Mouse (Mus musculus): ENCODE data around the gene Coro1b. TPM values are rescaled to one million over a fixed set of nuclear protein-coding genes. Genes with fewer than 3 reads are reported as not detected.

Coro1b gene
- total RNA-seq (2021), result 10 to 100 TPM; 38.3 to 47.6 TPM
- long read RNA-seq, experiment 1, partial matches to known transcripts, result 2 of 20 reads
- long read RNA-seq, experiment 1, other reads (novel, unspliced or antisense), result 14 of 20 reads
- long read RNA-seq, experiment 2, transcript Coro1b-201 (11 exons, 1,888 nt), result major isoform, 7 of 16 reads
- long read RNA-seq, experiment 2, partial matches to known transcripts, result 0 of 16 reads
- long read RNA-seq, experiment 2, other reads (novel, unspliced or antisense), result 9 of 16 reads

GRCm38 (mm10) chr19:4148491-4148806 is at the start of gene Coro1b:
Gene Coro1b (plus strand): TSS chr19:4148619.
- peak; percentile 98 to 99 for DNase-seq

GRCm38 (mm10) chr19:4099056-4099455 is 49.4 kb upstream of the Coro1b start:
- DNase-seq, result peak; percentile 94

GRCm38 (mm10) chr19:4099837-4100717 is 48.3 kb upstream of the Coro1b start, which contains the start of gene Pitpnm1:
Gene Pitpnm1 (plus strand): TSS chr19:4099998.
- peak; percentile 88 to 90 for DNase-seq

- DNase-seq, result peak; percentile 31 to 32
Observed at GRCm38 (mm10) chr19:4100718-4101261, 47.6 kb upstream of the Coro1b start.

GRCm38 (mm10) chr19:4101466-4101865 is 47.0 kb upstream of the Coro1b start:
- no peak for DNase-seq

- DNase-seq, result no peak
Observed at GRCm38 (mm10) chr19:4102049-4102448, 46.4 kb upstream of the Coro1b start.

- no peak for DNase-seq
Observed at GRCm38 (mm10) chr19:4102626-4103025, 45.8 kb upstream of the Coro1b start.

- no peak for DNase-seq
Observed at GRCm38 (mm10) chr19:4103294-4103693, 45.1 kb upstream of the Coro1b start.

GRCm38 (mm10) chr19:4103792-4104191 is 44.6 kb upstream of the Coro1b start:
- no peak for DNase-seq

- DNase-seq, result no peak
Observed at GRCm38 (mm10) chr19:4104675-4105194, 43.7 kb upstream of the Coro1b start.

- DNase-seq, result no peak
Observed at GRCm38 (mm10) chr19:4106654-4107053, 41.8 kb upstream of the Coro1b start.

GRCm38 (mm10) chr19:4108535-4108934 is 39.9 kb upstream of the Coro1b start:
- no peak for DNase-seq

GRCm38 (mm10) chr19:4112063-4112960 is 36.1 kb upstream of the Coro1b start:
- DNase-seq, result no peak

- peak; percentile 88 for DNase-seq
Observed at GRCm38 (mm10) chr19:4113186-4113805, 35.1 kb upstream of the Coro1b start.

- DNase-seq, result peak; percentile 44 to 63
Observed at GRCm38 (mm10) chr19:4113806-4114230, 34.6 kb upstream of the Coro1b start.

- no peak for DNase-seq
Observed at GRCm38 (mm10) chr19:4114551-4114950, 33.9 kb upstream of the Coro1b start.

GRCm38 (mm10) chr19:4115144-4115543 is 33.3 kb upstream of the Coro1b start:
- no peak for DNase-seq

GRCm38 (mm10) chr19:4115816-4116215 is 32.6 kb upstream of the Coro1b start:
- no peak for DNase-seq

GRCm38 (mm10) chr19:4117006-4117405 is 31.4 kb upstream of the Coro1b start:
- no peak for DNase-seq

- DNase-seq, result no peak
Observed at GRCm38 (mm10) chr19:4118350-4118749, 30.1 kb upstream of the Coro1b start.

GRCm38 (mm10) chr19:4119716-4120487 is 28.5 kb upstream of the Coro1b start:
- no peak for DNase-seq

All from heart, adult 18-20 months (tissue).